Mouse (Mus musculus) myocyte (in vitro differentiated cells): Measurements from ENCODE around the gene Tmprss7.

ENCODE experiments used
- CEBPB ChIP-seq: IDR thresholded peaks from 2 replicates; pipeline ENCODE4 v1.6.1; 2011; ENCODE audit warnings: mild to moderate bottlenecking, moderate library complexity; ENCODE audit not compliant: poor library complexity, insufficient read depth, severe bottlenecking
- MAX ChIP-seq: IDR thresholded peaks from one replicate; pipeline ENCODE4 v1.6.1; 2011; ENCODE audit warnings: low read depth, mild to moderate bottlenecking, control low read depth
- MYOD1 ChIP-seq, 3 experiments: IDR thresholded peaks; one replicate each; pipeline ENCODE4 v1.6.1; 2011; ENCODE audit warnings: control low read depth in 2 of 3, low read depth in 2 of 3, mild to moderate bottlenecking in 2 of 3, moderate library complexity in 1 of 3; ENCODE audit not compliant: insufficient read length in 2 of 3, control insufficient read depth in 1 of 3
- MYOG ChIP-seq, 3 experiments: IDR thresholded peaks; one replicate each; pipeline ENCODE4 v1.6.1; 2011; ENCODE audit warnings: control low read depth in 2 of 3, low read depth in 2 of 3, mild to moderate bottlenecking in 2 of 3; ENCODE audit not compliant: insufficient read length in 2 of 3, control insufficient read depth in 1 of 3, insufficient read depth in 1 of 3
- POLR2A ChIP-seq: IDR thresholded peaks from one replicate; pipeline ENCODE4 v1.6.1; 2011; ENCODE audit warnings: low read depth, mild to moderate bottlenecking, control low read depth, moderate library complexity; ENCODE audit not compliant: insufficient read length
- POLR2AphosphoS2 ChIP-seq: IDR thresholded peaks from one replicate; pipeline ENCODE4 v1.6.1; 2011; ENCODE audit warnings: low read depth, control low read depth; ENCODE audit not compliant: insufficient read length
- TCF12 ChIP-seq: IDR thresholded peaks from one replicate; pipeline ENCODE4 v1.6.1; 2011; ENCODE audit warnings: mild to moderate bottlenecking, control low read depth; ENCODE audit not compliant: poor library complexity, insufficient read depth, severe bottlenecking
- USF1 ChIP-seq: IDR thresholded peaks from one replicate; pipeline ENCODE4 v1.6.1; 2011; ENCODE audit warnings: low read depth, mild to moderate bottlenecking, control low read depth, moderate library complexity

GRCm38 (mm10) chr16:45613247-45613646 is 80.2 kb downstream of the Tmprss7 start:
- TF ChIP-seq MYOG (IDR thresholded peaks at IDR 0.05; ENCODE audit: control insufficient read depth in 1 of 3, insufficient read depth in 1 of 3, insufficient read length in 2 of 3, low read depth in 2 of 3) (no peak), USF1 (no peak), POLR2AphosphoS2 (no peak), CEBPB (no peak), MYOD1 (IDR thresholded peaks at IDR 0.05; ENCODE audit: control insufficient read depth in 1 of 3, insufficient read length in 2 of 3, low read depth in 2 of 3) (no peak), POLR2A (no peak), TCF12 (no peak), MAX (no peak)
